Mouse (Mus musculus): ENCODE measurements around the gene Slc25a44.
"Not testable (repeated sequence)": the region's sequence is repeated elsewhere in the genome, so short reads cannot be mapped to it uniquely, and the experiment has no call there.

The Slc25a44 gene

DNA sequence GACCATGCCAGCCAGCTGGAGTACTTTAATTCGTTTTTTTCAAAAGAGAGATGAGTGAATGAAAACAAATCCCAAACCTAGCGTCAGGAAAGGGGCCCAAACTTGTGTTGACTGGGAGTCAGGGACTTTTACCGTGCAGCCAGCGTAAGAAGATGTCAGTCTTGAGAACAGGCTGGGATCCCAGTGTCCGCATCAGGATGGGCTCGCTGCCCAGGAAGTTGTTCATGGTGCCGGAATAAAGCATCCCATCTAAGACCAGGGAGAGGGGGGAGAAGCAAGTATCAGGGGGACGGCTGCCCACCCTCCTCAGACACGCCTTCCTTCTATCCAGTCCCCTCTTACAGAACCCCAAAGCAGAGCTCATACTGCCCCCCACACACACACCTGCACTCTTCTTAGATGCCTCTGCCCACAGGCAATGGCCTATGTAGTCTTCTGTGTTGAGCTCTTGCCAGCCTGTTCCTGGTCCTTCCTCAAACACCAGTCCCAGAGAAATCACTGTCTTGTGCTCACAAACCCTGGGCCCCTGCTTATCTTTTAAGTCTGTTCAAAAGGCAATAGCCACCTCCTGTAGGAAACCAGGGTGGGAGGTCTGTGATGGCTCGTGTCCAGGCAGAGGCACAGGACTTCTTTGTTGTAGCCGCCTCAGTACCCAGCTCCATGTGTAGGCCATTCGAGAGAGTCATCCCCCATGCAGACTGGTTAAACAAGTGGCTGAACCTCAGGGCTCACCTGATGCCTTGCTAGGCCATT lies 25.6 kb upstream of the Slc25a44 start:
- DNase-seq (ENCODE audit: low spot score) = no peak

DNA sequence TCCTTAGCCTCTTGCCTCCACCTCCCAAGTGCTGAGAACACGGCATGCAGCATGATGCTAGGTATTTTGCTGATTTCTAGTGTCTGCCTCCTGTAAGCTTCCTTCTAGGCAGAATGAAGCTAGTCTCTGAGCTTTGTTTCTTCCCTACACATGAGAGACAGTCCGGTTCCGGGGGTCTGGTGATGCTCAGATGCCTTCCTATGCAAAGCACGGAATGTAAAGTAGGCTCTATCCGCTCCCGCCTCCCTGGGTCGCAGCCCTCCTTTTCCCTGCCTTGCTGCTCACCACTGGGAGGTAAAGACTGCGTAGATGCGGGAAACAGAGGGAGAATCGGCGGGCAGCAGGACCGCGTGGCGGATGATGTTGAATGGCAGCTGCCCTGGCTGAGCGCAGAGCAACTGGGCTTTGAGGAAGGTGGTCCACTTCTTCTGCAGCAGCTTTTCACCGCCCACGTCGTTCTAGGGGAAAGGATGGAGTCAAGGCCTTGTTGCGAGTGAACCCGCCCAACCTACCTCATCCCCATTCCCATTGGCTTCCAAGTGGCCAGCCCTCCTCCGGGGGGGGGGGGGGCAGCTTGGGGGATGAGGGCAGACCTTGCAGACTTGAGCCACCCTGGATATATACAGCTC lies 24.6 kb upstream of the Slc25a44 start:
- DNase-seq (ENCODE audit: low spot score) = no peak

DNA sequence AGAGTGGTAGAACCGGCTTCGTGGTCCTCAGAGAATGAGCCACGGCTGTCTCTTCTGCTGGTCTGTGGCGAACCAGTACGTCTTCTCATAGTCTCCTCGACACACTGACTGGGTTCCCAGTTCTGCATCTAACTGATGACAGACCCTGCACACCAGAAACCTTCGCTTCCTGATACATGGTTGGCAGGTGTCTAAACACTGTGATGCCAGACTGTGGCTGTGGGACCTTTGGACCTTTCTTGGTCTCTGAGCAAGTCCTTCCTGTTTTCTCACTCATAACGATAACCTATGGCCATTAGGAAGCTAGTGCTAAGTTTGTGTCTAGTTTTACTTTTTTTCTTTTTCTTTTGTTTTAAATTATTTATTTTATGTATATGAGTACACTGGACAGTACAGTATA lies 23.5 kb upstream of the Slc25a44 start:
- no peak for DNase-seq (ENCODE audit: low spot score)

DNA sequence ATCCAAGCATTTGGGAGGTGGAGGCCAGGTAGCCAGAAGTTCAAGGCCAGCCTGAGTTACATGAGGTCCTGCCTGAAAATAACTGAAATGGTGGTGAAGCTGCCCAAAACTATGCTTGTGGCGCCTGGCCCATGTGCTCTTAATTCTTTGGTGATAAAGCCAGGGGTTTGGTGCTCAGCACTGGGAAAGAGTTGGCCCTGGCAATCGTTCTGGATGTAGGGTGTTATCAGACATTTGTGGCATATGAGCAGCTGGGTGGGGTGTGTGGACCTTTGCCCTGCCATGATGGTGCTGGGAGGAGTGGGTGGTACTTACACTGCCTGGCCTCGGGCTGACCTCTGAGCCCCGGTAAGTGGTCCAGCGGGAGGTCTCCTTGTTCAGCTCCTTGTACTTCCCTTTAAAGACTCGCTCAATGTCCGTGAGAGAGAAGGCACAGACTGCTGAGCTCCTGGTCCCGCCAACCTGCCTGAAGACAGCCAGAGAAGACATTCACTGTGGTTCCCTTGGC lies 22.8 kb upstream of the Slc25a44 start:
- no peak for DNase-seq (ENCODE audit: low spot score)

DNA sequence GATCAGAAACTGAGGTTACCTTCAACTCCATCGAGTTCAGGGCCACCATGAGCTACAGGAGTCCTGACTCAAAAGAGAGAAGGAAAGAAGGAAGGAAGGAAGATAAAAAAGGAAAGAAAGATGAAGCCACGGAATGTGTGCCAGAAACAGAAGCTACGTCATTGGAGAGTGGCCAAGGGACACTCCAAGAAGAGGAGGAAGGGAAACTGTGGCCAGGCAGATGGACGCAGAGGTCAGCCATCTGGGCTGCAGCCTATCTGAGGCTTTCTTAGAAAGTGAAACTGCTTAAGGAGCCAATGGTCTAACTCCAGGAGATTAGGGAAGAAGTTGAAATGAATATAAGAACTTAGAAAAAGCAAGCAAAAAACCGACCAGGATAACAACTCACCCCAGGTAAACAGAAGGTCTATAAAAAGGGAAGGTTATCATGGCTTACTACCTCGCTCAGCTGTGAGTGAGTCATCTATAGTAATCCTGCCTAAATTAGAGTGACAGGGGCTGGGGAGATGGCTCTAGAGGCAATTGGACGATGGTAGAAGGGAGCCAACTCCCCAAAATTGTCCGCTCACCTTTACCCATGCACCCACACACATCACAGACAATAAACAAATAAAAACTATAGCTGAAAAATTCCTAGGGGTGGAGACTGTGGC lies 21.7 kb upstream of the Slc25a44 start:
- no peak for DNase-seq (ENCODE audit: low spot score)

DNA sequence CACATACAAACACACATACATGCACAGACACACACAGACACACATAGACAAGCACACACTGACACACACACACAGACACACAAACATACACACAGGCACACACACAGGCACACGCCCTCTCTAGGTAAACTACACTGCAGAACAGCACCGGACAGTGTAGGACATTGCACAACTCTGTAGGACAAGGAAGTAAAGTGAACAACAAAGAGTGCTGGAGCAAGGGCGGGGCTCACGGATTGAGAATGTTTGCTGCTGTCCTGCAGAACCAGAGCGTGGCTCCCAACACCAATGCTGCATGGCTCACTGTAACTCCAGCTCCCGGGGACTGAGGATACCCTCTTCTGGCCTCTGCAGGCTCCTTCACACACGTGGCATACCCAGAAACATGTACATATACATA lies 17.9 kb upstream of the Slc25a44 start:
- peak; percentile 77 for DNase-seq (ENCODE audit: low spot score)

DNA sequence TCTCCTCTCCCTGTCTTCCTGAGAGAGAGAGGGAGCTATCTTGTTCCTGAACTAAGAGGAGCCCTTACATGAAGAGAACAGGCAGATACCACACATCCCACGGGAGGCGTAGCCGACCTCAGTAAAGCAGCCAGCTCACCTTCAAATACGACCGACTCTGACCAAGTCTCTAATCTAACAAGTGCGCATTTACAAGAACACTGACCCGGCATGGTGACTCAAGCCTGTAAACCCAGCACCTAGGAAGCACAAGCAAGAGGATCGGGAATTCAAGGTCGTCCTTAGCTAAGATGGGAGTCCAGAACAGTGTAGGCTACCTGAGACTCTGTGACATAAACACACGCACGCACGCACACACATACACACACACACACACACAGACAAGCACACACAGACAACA lies 17.5 kb upstream of the Slc25a44 start:
- DNase-seq (ENCODE audit: low spot score) = no peak

DNA sequence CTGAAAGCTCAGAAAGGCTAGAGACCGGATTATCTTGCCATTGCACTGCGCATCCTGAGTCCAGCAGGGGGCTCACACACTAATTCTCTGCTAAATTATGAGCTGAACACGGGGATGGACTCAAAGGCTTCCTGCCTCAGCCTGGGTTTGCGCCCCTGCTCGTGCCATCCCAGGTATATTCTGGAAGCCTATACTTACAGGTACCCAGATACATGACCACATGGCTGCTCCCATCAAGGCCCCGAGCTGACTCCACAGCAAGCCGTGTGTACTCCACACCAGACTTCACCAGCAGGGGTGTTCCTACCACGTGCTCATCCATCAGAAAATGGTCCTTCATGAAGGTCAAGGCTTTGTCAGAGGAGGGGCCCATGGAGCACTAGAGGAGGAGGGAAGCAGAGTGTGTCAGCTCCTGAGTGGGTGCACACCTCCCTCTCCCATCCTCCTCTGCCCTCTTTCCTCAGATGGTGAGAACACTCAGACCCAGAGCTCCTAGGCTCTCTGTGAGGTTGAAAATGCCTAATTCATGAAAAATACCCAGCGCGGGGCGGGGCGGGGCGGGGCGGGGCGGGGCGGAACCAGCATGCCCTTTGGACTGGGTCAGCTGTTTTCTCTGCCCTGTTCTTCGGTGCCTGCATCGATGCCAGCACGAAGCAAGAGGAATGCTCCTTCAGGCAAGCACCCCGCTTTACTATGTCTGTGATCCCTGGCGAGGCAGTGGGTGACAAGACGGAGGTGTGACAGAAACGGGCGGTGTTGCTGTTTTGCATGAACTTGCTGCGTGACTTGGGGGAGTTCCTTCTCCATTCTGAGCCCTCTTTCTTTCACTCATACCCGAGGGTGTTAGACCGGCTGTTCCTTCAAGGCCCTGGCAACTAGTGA lies 15.8 kb upstream of the Slc25a44 start:
- peak; percentile 32 for DNase-seq (ENCODE audit: low spot score)

DNA sequence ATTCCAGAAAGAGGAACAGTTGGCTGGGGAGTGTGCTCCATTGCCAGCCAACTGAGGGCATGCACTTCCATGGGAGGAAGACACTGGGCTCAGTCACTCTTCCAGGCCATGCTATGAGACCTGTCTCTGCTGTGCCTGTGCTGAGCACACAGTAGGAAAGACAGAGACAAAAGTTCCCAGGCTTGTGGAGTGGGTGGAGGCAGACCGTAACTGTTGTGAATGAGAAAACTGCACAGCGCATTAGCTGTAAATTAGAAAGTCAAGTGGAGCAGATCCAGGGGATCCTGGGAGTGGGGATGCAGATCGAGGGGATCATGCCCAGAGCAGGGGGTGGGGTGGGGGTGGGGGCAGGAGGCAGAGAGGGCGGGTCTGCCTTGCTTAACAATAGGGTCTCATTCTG lies 14.6 kb upstream of the Slc25a44 start:
- no peak for DNase-seq (ENCODE audit: low spot score)

DNA sequence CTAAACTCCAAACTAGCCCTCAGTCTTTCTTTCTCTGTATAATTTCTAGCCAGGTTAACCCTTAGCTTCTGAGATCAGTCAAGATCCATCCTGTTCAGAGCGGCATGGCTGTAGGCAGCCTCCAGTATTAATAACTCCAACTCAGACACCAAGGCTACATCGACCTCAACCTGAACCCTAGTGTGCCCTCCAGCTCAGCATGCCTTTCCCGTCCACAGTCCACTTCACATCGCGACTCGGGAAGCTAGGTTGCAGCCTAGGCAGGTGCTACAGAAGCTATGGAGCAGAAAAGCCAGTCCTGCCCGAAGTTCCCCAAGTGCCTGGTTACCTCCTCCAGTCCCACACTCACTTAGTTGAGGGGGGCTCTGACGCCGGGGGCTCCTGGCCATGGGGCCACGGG lies 12.5 kb upstream of the Slc25a44 start:
- DNase-seq (ENCODE audit: low spot score) = no peak

DNA sequence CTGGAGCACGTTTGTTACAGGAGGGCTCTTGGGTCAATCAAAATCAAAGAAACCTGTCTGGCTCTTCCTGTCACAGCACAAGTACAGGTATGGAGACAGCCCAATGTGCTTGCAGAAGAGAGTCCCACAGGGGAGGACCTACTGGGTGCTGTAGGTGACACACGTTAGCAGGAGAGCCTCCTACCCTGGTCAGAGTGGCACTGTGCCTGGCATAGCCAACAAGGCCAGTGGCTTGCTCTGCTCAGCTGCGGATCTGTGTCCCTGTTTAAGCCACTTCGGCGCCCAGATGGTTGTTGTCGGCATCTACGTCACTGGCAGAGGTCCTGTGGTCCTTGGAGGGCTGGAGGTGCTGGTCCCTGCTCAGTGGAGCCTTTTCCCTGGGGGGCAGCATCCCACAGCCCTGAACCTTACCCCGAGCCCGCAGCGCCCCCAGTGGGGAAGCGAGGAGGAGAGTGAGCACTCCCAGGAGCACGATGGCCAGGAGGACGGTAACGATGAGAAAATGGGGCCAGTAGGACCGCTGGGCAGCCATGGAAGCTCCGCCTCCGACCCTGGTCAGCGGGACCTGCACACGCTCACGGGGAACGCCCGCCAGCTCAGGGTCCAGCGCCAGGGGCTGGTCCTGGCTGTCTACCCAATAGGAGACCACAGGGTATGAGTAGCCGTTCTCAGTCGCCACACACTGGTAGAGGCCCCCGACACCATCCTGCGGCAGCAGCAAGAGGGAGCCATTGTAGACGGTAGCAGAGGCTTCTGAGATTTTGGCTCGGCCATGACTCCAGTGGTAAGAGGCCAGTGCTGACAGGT lies 11.7 kb upstream of the Slc25a44 start:
- no peak for DNase-seq (ENCODE audit: low spot score)

DNA sequence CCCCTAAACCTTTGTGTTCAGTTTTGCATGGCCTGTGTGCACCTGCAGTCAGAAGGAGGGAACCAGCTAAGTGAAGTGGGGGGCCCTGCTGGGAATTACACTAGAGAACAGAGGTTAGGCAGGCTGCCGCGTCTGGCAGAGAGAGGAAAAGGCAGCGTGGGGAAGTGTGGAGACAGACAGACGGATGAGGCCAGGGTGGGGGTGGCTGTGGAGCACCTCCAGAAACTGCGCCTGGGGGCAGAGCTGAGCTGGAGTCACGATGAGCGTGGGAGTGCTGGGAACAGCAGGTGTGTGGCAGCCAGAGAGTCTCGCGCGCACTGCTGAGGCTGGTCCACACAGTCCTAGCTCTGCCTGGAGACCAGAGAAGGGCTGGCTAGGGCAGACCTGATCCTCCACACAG lies 10.6 kb upstream of the Slc25a44 start:
- no peak for DNase-seq (ENCODE audit: low spot score)

DNA sequence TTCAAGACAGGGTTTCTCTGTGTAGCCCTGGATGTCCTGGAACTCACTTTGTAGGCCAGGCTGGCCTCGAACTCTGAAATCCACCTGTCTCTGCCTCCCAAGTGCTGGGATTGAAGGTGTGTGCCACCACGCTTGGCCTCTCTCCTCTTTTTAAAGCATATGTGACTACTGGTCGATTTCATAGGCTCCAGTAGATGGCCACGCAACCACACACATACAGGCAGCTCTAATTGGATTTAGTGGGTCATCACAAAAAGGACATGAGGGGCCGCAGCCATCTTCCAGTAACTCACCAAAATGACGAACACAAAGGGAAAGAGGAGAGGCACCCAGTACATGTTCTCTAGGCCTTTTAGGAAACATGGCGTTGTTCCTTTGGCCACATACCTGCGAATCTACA lies 3.7 kb upstream of the Slc25a44 start:
- not testable (repeated sequence) for DNase-seq (ENCODE audit: low spot score)

DNA sequence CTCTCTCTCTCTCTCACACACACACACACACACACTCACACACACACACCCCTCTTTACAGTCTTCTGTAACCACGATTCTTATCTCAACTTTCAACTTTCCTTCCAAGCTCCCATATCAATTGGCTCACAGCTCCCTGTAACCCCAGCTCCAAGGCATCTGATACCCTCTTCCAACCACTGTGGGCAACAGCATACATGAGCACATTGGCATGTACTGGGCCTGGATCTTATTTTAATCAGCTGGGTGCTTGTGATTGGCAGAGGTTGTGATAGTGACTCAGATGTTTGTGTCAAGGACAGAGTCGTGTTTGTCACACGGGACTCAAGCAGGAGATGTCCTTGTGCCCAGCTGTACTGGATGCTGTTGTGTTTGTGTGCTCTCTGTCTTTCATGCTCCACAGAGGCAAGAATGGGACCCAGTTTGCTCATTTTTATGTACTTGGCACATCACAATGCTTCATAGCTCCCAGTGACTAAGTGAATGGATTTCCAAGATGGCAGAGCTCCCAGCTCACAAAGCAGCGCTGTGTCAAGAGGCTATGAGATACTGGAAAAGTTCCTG lies 2.5 kb upstream of the Slc25a44 start:
- no peak for DNase-seq (ENCODE audit: low spot score)

DNA sequence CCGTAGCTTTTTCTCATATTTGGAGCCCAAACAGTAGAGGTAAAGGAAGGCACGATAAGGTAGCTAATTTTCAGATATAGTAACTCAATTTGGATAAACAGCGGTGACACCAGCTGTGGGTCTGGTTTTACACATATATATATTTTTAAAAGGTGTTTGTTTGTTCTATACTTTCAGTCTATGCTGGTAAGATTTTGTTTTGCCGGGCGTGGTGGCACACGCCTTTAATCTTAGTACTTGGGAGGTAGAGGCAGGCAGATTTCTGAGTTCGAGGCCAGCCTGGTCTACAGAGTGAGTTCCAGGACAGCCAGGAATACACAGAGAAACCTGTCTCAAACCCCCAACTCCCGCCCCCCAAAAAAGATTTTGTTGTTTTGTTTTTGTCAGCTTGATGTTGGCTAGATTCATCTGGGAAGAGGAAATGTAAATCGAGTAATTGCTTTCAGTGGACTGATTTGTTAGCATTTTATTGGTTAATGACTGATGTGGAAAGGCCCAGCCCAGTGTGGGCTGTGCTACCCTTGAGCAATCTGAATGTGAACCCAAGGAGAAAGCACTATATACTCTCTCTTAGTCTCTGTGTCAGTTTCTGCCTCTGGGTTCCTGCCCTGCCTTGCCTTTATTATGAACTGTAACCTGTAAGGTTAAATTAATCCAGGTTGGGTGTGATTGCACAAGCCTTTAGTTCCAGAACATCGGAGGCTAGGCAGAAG lies 925 bp upstream of the Slc25a44 start:
- DNase-seq (ENCODE audit: low spot score) = no peak

DNA sequence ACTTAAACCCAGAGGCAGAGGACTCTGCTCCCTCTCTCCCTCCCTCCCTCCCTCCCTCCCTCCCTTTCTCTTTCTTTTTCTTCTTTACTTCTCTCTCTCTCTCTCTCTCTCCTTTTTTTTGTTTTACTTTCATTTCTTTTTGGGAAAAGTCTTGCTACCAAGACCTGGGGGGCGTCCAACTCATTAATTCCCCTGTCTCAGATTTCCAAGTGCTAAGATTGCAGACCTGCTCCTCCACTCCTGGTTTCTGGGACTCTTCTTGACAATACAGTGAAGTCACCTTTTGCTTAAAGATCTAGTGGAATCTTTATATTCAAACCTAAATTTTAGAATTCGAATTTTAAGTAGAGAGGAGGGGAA lies 371 bp upstream of the Slc25a44 start:
- no peak for DNase-seq (ENCODE audit: low spot score)

DNA sequence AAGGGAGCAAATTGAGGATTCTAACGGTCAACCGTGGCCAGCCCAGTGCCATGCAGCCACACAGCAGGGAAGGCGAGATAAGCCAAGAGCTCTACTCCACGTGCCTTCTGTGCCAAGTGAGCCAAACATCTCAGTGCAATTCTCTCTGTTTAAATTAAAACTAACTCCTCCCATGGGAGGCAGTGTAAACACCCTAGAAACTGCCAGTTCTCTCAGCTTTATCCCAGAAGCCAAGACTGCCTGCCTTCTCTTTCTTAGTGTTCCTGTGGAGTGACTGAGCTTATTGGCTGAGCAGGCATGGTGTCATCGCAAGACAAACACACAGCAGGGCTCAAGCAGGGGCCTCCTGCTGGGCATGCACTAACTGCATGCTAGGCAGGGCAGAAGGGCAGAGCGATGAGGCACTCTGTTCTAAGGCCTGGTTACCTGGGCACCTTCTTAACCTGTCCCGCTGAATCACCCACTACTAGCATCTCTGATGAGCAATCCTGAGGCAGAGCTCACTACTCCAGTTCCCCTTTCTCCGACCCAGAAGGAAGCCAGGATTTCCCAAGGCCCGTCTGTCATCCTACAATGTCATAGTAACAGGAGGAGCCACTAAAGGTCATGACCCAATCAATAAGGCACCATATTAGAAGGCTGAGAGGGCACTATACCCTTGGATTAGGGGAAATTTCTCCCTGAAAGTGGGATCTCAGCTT lies 2.8 kb downstream of the Slc25a44 start:
- DNase-seq (ENCODE audit: low spot score) = peak; percentile 81

DNA sequence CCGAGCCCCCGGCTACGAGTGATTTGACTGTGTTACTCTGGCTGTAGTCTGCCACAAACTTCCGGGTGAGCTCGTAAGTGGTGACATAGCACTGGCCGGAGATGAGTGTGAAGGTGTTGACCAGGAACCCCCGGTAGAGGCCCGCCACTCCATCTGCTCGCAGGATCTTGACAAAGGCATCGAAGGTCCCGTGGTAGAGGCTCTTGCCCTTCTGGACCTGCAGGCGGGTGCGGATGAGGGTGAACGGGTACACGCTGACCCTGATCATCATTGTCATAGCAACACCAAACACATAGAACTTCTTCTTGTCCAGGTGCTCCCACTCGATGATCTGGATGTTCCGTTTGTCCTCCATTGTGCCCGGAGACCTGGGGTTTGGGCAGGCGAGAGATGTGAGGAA lies 4.2 kb downstream of the Slc25a44 start:
- no peak for DNase-seq (ENCODE audit: low spot score)

DNA sequence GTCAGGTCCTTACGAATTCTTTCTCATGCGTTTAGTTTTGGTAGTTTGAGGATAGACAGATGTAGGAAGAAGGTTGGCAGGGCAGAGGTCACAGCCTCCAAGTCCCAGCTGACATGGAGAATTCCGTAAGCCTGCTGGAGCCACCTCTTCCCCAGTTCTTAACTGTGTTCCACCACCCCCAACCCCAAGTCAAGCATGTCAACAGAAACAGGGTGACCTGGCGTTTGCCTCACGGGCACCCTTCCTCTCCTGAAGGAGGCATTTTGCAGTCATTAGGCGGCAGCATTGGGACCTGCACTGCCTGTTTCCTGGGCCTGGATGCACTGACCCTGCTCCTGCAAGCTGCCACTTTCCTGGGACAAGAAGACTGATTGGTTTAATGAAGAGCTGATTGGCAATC lies 6.9 kb downstream of the Slc25a44 start:
- DNase-seq (ENCODE audit: low spot score) = no peak

DNA sequence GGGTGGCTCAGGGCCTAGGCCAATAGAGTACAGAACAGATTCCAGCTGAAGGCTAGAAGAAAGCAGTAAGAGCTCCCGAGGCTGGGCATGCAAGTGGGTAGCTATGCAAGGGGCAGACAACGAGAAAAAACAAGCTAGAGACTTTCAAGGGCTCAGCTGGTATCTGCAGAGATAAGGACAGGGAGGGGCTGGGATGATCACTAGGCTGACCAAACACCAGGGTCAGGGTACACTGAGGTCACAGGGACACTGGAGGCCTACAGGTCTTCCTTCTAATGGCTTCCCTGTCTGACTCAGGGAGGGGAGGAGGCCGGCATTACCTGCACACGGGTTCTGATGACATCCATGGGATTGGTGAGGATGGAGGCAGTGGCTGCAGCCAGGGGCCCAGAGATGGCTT lies 9.3 kb downstream of the Slc25a44 start:
- DNase-seq (ENCODE audit: low spot score) = no peak
